Mouse (Mus musculus): ENCODE measurements around the gene Fam160a1. TPM values are rescaled to one million over a fixed set of nuclear protein-coding genes. Genes with fewer than 3 reads are reported as not detected.

Fam160a1 gene
- total RNA-seq, 2 experiments from 2014 or later: 13.5 to 15.0 TPM

DNA sequence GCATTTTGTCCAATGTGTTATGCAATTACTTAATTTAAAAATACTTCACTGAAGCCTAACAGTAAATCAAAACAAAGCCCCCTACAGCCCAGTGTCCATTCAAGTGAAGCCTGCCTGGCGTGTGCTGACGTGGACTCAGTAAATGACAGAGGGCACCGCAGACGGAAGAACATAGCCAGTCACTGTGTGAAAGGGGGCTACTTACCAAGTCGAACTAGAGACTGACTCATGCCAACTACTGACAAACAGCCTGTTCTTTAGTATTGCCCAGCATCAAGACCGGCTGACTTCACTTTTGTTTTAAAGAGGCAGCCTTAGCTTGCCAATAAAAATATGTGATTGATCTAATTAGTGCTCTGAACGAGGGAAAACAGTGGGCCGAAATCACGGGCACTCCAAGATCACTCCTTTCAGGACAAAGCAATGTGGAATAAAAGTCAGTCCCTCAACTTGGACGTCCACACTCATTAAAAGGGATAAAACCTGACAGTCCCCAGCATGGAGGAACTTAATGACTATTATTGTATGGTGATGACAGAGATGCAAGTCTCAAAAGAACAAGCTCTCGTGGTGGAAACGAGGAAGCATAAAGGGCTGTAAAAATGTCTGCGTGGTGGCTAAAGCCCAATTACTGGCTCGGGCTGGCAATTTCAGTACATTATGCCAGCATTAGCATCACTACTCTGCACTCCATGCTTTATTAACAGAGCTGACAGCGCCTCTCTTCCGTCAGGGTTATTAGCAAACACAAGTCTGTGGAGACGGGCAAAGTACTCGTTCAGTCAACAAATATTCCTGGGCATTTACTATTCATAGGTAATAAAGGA is 52.9 kb downstream of the Fam160a1 start:
- Histone ChIP-seq H3K27ac (no peak overlapping the region), H3K4me3 (no peak overlapping the region)
- no peak for TF ChIP-seq CTCF (conservative IDR thresholded peaks at IDR 0.05)
- DNase-seq (ENCODE audit: low spot score in 2 of 2): no peak

DNA sequence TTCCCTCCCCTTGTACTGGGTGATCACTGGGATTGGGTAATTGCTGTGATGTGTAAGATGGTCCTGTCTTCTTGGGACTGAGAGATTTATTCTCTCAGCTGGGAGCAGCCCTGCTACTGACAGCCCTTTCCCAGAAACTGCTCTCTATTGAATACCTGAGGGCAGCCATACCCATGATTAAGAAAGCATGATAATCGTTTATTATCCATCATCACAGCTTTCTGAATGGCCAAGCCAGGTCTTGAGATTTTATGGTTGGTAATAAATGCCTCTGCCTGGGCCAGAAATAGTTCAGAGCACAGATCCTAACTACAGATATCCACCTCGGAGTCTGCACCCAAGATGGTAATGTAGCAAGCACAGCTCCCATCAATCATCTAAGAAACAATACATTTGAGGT is 59.1 kb downstream of the Fam160a1 start:
- Histone ChIP-seq H3K4me3 (no peak overlapping the region), H3K27ac (no peak overlapping the region)
- TF ChIP-seq CTCF (conservative IDR thresholded peaks at IDR 0.05): no peak
- no peak for DNase-seq (ENCODE audit: low spot score in 2 of 2)

DNA sequence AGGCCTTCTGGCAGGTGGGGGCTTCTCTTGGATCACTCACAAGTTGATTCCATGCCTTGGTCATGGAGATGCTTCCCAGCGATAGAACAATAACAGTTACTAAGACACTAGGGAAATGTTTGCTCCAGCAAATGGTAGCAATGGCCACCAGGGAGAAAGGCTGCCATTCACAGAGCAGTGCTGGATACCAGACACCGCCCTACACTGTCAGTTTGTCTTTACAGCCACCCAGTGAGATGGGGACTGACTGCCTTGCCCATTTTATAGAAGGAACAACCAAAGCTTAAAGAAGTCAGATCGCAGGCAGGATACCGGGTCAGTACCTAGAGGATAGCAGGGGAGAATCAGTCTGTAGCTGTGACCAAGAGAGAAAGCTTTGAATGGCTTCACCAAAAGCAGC is 59.7 kb downstream of the Fam160a1 start:
- Histone ChIP-seq H3K4me3 (no peak overlapping the region), H3K27ac (no peak overlapping the region)
- no peak for TF ChIP-seq CTCF (conservative IDR thresholded peaks at IDR 0.05)
- no peak for DNase-seq (ENCODE audit: low spot score in 2 of 2)

DNA sequence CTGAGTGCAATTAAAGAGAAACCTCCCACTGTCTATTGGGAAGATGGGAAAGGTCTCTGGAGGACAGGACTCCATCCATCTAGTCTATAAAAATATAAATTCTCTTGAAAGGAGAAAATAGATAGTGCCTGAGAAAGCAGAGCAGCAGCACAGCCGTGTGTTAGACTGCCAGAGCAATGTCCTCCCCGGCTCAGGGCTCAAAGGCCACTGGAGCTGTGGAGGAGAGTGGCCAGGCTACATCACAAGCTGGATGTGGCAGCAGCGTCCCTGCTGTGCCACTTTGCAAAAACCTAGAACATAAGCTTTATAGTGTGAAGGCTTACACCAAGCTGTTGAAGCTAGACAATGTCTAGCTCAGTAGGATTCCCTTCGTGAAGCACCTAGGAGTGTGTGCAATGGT is 67.7 kb downstream of the Fam160a1 start:
- TF ChIP-seq CTCF (conservative IDR thresholded peaks at IDR 0.05): no peak
- Histone ChIP-seq H3K27ac (no peak overlapping the region), H3K4me3 (no peak overlapping the region)
- DNase-seq (ENCODE audit: low spot score in 2 of 2): no peak

DNA sequence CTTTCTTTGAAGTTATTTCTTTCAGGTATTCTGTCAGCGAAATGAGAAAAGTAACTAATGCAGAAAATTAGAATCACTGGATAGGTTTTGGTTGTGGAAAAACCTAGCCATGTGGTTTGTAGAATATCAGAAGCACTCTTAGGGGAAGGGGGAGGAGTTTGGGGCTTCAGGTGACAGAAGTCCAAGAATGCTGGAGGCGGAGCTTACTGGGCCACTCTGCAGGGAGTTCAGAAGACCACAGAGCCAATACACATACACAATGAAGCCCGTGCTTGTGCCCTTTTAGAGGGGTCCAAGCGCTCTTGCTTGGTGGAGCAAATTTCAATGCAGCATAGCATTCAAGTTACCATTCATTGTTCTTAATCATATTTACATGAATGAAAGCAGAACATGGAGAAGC is 68.2 kb downstream of the Fam160a1 start:
- H3K4me3 ChIP-seq: no peak overlapping the region
- no peak for TF ChIP-seq CTCF (conservative IDR thresholded peaks at IDR 0.05)
- DNase-seq (ENCODE audit: low spot score in 2 of 2): no peak
- H3K27ac ChIP-seq: no peak overlapping the region

DNA sequence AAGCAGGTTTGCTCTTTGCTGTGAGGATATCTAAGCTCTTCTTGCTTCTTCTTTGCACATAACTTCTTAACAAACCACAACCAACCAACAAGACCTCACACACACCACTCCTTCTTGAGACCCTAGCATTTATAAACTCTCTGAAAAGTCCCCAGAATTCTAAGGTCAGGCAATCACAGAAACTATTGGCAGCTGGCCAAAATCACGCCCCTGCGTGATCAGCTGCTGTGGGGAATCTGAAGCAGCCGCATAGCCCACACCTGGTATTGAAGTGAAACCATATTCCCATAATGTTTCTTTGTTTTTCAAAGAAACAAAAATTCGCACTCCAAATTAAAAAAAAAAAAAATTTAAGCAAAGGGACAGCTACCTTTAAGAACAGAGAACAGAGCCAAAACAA is 71.0 kb downstream of the Fam160a1 start:
- H3K27ac ChIP-seq: no peak overlapping the region
- no peak for TF ChIP-seq CTCF (conservative IDR thresholded peaks at IDR 0.05)
- DNase-seq (ENCODE audit: low spot score in 2 of 2): no peak
- no peak overlapping the region for H3K4me3 ChIP-seq

DNA sequence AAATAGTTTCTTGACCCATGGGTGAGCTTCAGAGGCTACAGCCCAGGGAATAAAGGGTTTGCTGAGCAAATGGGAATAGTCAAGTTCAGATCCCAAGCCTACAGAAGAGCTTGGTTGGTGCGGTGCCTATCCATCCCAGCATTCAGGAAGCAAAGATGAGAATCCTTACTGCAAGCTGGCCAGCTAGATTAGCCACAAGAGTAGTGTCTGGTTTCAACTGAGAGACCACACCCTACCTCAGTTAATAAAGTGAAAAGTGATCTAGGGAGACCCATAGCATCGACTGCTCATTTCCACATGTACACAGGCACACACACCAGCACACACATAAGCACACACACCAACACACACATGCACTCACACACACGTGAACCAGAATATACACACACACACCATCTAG is 75.3 kb downstream of the Fam160a1 start:
- no peak for TF ChIP-seq CTCF (conservative IDR thresholded peaks at IDR 0.05)

DNA sequence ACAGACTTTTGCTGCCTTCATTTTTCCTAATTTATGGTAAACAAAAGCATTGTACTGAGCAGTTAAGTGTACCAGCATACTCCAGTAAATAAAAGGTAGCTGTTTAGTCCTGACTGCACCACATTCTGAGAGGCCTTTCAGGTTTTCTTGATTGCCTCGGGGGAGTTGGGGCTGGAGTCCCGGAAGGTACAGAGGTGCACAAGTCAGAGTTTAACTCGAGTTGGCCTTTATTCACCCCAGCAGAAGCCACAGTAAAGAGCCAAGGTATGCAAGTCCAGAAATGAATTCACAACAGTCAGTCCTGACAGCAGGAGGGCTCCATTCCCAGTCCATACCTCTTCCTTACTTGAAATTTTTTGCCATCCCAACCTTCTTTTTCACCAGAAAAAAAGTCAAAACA is 78.5 kb downstream of the Fam160a1 start:
- no peak for TF ChIP-seq CTCF (conservative IDR thresholded peaks at IDR 0.05)
- H3K4me3 ChIP-seq: no peak overlapping the region
- H3K27ac ChIP-seq: no peak overlapping the region
- DNase-seq (ENCODE audit: low spot score in 2 of 2): no peak

More for the DNA sequence above, 75.3 kb downstream of the Fam160a1 start:
- no peak for DNase-seq (ENCODE audit: low spot score in 2 of 2)
- Histone ChIP-seq H3K4me3 (no peak overlapping the region), H3K27ac (no peak overlapping the region)

DNA sequence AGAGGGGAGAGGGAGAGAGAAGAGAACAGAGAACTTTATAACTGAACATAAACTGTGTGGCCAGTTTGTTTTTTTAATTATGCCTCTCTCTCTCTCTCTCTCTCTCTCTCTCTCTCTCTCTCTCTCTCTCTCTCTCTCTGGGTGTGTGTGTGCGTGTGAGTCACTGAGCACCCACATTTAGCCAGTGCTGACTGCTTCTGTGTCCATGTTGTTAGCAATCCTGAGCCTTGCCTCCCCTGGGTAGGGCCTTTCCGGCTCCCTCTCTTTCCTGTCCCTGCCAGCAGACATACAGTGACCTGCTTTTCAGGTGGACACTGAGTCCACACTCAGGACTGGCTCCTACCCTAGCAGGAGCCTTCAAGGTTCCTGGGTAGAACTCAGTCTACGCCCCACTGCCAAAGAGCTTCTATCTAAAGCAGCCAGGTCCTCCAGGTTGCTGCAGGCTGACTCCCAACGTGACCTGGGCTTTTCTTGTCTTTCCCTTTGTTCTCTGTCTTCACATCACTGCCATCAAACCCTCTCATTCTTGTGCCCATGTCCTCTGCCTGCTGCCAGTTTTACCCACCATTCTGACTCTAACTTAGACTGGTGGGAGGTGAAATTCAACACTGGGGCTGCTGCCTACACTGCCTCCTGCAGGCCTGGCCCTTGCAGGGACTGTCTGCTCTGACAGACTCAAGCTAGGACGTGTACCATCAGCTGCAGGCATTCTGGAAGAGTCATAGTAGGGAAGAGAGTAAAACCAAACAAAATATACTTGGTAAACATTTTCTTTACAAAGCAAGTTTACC is 83.0 kb downstream of the Fam160a1 start:
- H3K4me3 ChIP-seq: no peak overlapping the region
- H3K27ac ChIP-seq: peak overlapping the region; percentile 83
- DNase-seq (ENCODE audit: low spot score in 2 of 2): no peak
- TF ChIP-seq CTCF (conservative IDR thresholded peaks at IDR 0.05): peak; percentile 59

DNA sequence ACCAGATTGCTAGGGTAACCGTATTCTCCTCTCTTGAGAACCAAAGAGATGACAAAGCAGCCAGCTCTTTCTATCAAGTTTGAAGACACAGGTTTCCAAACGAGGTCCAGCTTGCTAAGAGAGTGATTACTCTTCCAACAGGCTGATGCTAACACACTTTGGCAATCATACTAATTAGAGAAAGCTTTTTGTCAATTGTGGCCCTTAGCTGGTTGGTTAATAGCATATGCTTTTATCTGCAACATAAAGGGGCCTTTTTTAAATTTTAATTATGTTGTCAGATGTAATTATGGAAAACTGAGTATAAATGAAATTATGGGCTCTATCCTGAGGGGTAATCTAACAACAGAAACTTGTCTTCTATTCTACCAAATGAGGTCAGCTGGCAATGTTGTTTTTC is 89.9 kb downstream of the Fam160a1 start:
- no peak overlapping the region for H3K4me3 ChIP-seq
- TF ChIP-seq CTCF (conservative IDR thresholded peaks at IDR 0.05): no peak
- DNase-seq (ENCODE audit: low spot score in 2 of 2): no peak
- H3K27ac ChIP-seq: peak overlapping the region; percentile 69

DNA sequence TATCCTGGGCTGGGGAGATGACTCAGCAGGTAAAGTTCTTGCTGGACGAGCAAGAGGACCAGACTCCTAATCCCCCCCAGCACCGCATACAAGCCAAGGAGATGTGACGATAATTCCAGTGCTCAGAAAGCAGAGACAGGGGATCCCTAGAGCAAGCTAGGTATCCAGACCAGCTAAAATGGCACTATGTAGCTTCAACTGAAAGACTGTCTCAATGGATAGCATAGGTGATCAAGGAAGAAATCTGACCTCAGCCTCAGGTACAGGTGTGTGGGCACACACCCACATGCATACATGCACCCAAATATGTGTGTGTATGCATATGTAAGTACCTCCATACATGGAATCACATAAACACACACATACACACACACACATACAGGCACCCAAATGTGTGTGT is 91.1 kb downstream of the Fam160a1 start:
- TF ChIP-seq CTCF (conservative IDR thresholded peaks at IDR 0.05): no peak
- no peak for DNase-seq (ENCODE audit: low spot score in 2 of 2)
- Histone ChIP-seq H3K27ac (no peak overlapping the region), H3K4me3 (no peak overlapping the region)

DNA sequence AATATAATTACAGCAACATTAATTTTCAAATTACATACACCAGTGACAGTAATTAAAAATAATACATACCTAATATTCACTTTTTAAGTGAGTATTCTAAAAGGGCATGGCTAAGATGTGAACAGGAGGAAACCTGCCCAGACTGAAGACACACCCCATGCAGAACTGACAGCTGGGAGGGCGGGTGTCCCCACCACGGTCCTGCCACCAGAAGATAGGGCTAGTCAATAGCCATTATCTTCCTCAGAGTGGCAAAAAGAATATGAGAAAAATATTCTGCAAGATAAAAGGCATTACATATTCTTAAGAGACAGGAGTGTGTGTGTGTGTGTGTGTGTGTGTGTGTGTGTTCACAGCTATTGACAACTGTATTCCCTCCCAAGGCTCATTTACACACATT is 92.0 kb downstream of the Fam160a1 start:
- DNase-seq (ENCODE audit: low spot score in 2 of 2): no peak
- Histone ChIP-seq H3K27ac (no peak overlapping the region), H3K4me3 (no peak overlapping the region)
- TF ChIP-seq CTCF (conservative IDR thresholded peaks at IDR 0.05): no peak

DNA sequence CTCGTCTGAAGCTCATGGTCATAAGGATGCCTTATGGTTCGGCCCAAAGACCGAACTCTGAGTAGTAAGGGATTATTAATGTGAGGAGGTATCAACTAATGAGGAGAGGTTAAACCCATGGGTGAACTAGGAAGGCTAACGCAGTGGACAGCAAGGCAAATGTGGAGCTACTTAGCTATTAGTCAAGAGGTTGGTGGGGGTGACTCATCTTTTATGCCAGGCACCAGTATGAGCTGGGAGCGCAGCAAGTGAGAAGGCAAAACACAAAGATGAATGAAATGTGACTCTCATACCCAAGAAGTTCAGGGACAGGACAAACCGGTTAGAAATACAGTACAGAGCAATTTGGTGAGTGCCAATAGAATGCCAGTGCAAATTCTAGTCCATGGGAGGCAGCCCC is 94.5 kb downstream of the Fam160a1 start:
- no peak for TF ChIP-seq CTCF (conservative IDR thresholded peaks at IDR 0.05)
- Histone ChIP-seq H3K4me3 (no peak overlapping the region), H3K27ac (no peak overlapping the region)
- no peak for DNase-seq (ENCODE audit: low spot score in 2 of 2)

Measured in layer of hippocampus, adult 2 months (tissue).